Comparison of ENCODE assay signal across 15 mouse cellular contexts in genomic region chr10:90970560-90970959, GRCm38 (mm10).
A peak's percentile ranks its signal among the peaks of the same experiment; 100 is the strongest.
DNase-seq lines count a peak whose midpoint lies in the region; ATAC-seq lines count a peak whose summit lies in the region.
"Had no signal": no experiment of that assay in that cellular context is flagged by ENCODE, and none has a peak within 500 bp of the region (broad histone marks: within the 10 kb centered on the region; RNA-seq: fewer than 3 reads in every experiment).

No protein-coding gene starts in this region.

- H3K27me3 ChIP-seq in hindbrain, embryonic 11.5 days (ENCODE audit: control insufficient read depth, insufficient read depth, low read length) = peaks cover 19% of the 10 kb centered on the region
- H3K27me3 ChIP-seq in hindbrain, embryonic 10.5 days (ENCODE audit: insufficient read depth, poor library complexity, severe bottlenecking) = peaks cover 53% of the 10 kb centered on the region
- H3K27me3 ChIP-seq in limb, embryonic 11.5 days (ENCODE audit: control insufficient read depth, insufficient read depth, low read length) = peaks cover 18% of the 10 kb centered on the region; the same call in 1 of the 2 replicates
- H3K27me3 ChIP-seq in limb, embryonic 10.5 days (ENCODE audit: low read depth, poor library complexity, severe bottlenecking) = peaks cover 75% of the 10 kb centered on the region

- no peaks in the 10 kb centered on the region for H3K9me3 ChIP-seq in hindbrain, embryonic 11.5 days (ENCODE audit: control insufficient read depth, low read length)
- no peaks in the 10 kb centered on the region for H3K9me3 ChIP-seq in hindbrain, embryonic 10.5 days
- no peaks in the 10 kb centered on the region for H3K9me3 ChIP-seq in limb, embryonic 11.5 days (ENCODE audit: control insufficient read depth, low read length)
- no peaks in the 10 kb centered on the region for H3K9me3 ChIP-seq in limb, embryonic 10.5 days (replicated peaks)
- H3K9me3 ChIP-seq: embryonic facial prominence, embryonic 13.5 days; forebrain, embryonic 13.5 days; heart, embryonic 15.5 days; hindbrain, embryonic 15.5 days; kidney, embryonic 15.5 days; midbrain, embryonic 12.5 days; neural tube, embryonic 12.5 days had no signal

- no peaks in the 10 kb centered on the region for H3K36me3 ChIP-seq in hindbrain, embryonic 11.5 days (ENCODE audit: control insufficient read depth, insufficient read depth, low read length)
- no peaks in the 10 kb centered on the region for H3K36me3 ChIP-seq in hindbrain, embryonic 10.5 days
- H3K36me3 ChIP-seq in limb, embryonic 11.5 days (ENCODE audit: control insufficient read depth, insufficient read depth, low read length) = no peaks in the 10 kb centered on the region
- no peaks in the 10 kb centered on the region for H3K36me3 ChIP-seq in limb, embryonic 10.5 days
- H3K36me3 ChIP-seq: embryonic facial prominence, embryonic 13.5 days; heart, embryonic 15.5 days; kidney, embryonic 15.5 days; midbrain, embryonic 12.5 days; neural tube, embryonic 12.5 days had no signal

- no peak overlapping the region for H3K4me3 ChIP-seq in hindbrain, embryonic 11.5 days (ENCODE audit: low read depth, low read length)
- no peak overlapping the region for H3K4me3 ChIP-seq in hindbrain, embryonic 10.5 days
- H3K4me3 ChIP-seq in limb, embryonic 11.5 days (ENCODE audit: low read depth, low read length) = no peak overlapping the region
- no peak overlapping the region for H3K4me3 ChIP-seq in limb, embryonic 10.5 days

- no peak overlapping the region for H3K9ac ChIP-seq in hindbrain, embryonic 11.5 days (ENCODE audit: low read depth, low read length)
- no peak overlapping the region for H3K9ac ChIP-seq in limb, embryonic 11.5 days (ENCODE audit: low read length)

- DNase-seq in hindbrain, embryonic 11.5 days (ENCODE audit: low spot score) = peak; percentile 43
- DNase-seq in hindbrain, embryonic 10.5 days (ENCODE audit: low spot score) = no peak
- peak; percentile 38 for DNase-seq in limb, embryonic 11.5 days (ENCODE audit: low spot score)
- no peak for DNase-seq in limb, embryonic 10.5 days (ENCODE audit: low spot score)
- DNase-seq in A20 (ENCODE audit: low read depth, low spot score) = peak; percentile 37
- DNase-seq in embryo, embryonic 10.5 days (ENCODE audit: low spot score) = peak; percentile 47
- DNase-seq in urinary bladder, postnatal 14 days (ENCODE audit: low spot score) = no peak
- no peak for DNase-seq in urinary bladder, postnatal 4 days (ENCODE audit: low spot score in 2 of 2)

- no peak for ATAC-seq in hindbrain, embryonic 11.5 days (ENCODE audit: low FRiP score)
- ATAC-seq in limb, embryonic 11.5 days (ENCODE audit: insufficient number of reproducible peaks, low FRiP score, low TSS enrichment, low read depth) = no peak

- no peak overlapping the region for H3K27ac ChIP-seq in hindbrain, embryonic 11.5 days (ENCODE audit: low read depth, low read length)
- H3K27ac ChIP-seq in hindbrain, embryonic 10.5 days = no peak overlapping the region
- H3K27ac ChIP-seq in limb, embryonic 11.5 days (replicated peaks; ENCODE audit: low read depth, low read length) = no peak overlapping the region
- H3K27ac ChIP-seq in limb, embryonic 10.5 days = no peak overlapping the region
- H3K27ac ChIP-seq: embryonic facial prominence, embryonic 13.5 days; forebrain, embryonic 13.5 days; heart, embryonic 15.5 days; hindbrain, embryonic 15.5 days; kidney, embryonic 15.5 days; midbrain, embryonic 12.5 days; neural tube, embryonic 12.5 days had no signal

- H3K4me1 ChIP-seq in hindbrain, embryonic 11.5 days (replicated peaks; ENCODE audit: control insufficient read depth, insufficient read depth, low read length) = 0 out of 2 replicates have a peak, but pooled peaks cover 4% of the 10 kb centered on the region
- peaks cover 32% of the 10 kb centered on the region for H3K4me1 ChIP-seq in hindbrain, embryonic 10.5 days (replicated peaks)
- H3K4me1 ChIP-seq in limb, embryonic 11.5 days (ENCODE audit: control insufficient read depth, insufficient read depth, low read length) = 0 out of 2 replicates have a peak, but pooled peaks cover 2% of the 10 kb centered on the region
- peaks cover 27% of the 10 kb centered on the region for H3K4me1 ChIP-seq in limb, embryonic 10.5 days

- 35% methylated on average over 4 of the region's 4 CpGs for WGBS in hindbrain, embryonic 11.5 days
- WGBS in hindbrain, embryonic 10.5 days = 26% methylated on average over 4 of the region's 4 CpGs
- 33% methylated on average over 4 of the region's 4 CpGs for WGBS in limb, embryonic 11.5 days
- 43% methylated on average over 4 of the region's 4 CpGs for WGBS in limb, embryonic 10.5 days

- no peak overlapping the region for H3K4me2 ChIP-seq in hindbrain, embryonic 11.5 days (replicated peaks; ENCODE audit: low read depth, low read length)
- H3K4me2 ChIP-seq in limb, embryonic 11.5 days (ENCODE audit: low read depth, severe bottlenecking) = no peak overlapping the region

Comparison
In these comparisons a context has a peak if more than half of its experiments do, and no peak if none do; other contexts are left out.
1. DNase-seq: peak in hindbrain, embryonic 11.5 days (single experiment), limb, embryonic 11.5 days (single experiment), A20 (single experiment) and embryo, embryonic 10.5 days (single experiment); none in hindbrain, embryonic 10.5 days (single experiment), limb, embryonic 10.5 days (single experiment), urinary bladder, postnatal 14 days (single experiment) and urinary bladder, postnatal 4 days (0 of 2).